Mouse (Mus musculus) cerebellum, adult 9-11 months (tissue): ENCODE data around the gene Gfi1b.
A peak's percentile ranks its signal among the peaks of the same experiment; 100 is the strongest.

Source experiments
- DNase-seq: peaks from one replicate; pipeline ENCODE4 v3.0.0; 2022

Gfi1b gene

GRCm38 (mm10) chr2:28621111-28621510 is 671 bp downstream of the Gfi1b start:
- no peak for DNase-seq

GRCm38 (mm10) chr2:28620522-28620921 is 1.3 kb downstream of the Gfi1b start:
- no peak for DNase-seq

GRCm38 (mm10) chr2:28619369-28619768 is 2.4 kb downstream of the Gfi1b start:
- DNase-seq: no peak

GRCm38 (mm10) chr2:28618777-28619336 is 2.9 kb downstream of the Gfi1b start:
- no peak for DNase-seq

GRCm38 (mm10) chr2:28617498-28618486 is 4.0 kb downstream of the Gfi1b start:
- no peak for DNase-seq

- no peak for DNase-seq
These were observed 4.9 kb downstream of the Gfi1b start for GRCm38 (mm10) chr2:28616874-28617273.

GRCm38 (mm10) chr2:28616358-28616757 is 5.4 kb downstream of the Gfi1b start:
- no peak for DNase-seq

GRCm38 (mm10) chr2:28613599-28613998 is 8.2 kb downstream of the Gfi1b start:
- no peak for DNase-seq

- no peak for DNase-seq
These were observed 9.2 kb downstream of the Gfi1b start for GRCm38 (mm10) chr2:28612436-28613063.

GRCm38 (mm10) chr2:28611407-28611787 is 10.4 kb downstream of the Gfi1b start:
- no peak for DNase-seq

GRCm38 (mm10) chr2:28610716-28611406 is 10.9 kb downstream of the Gfi1b start:
- DNase-seq: peak; percentile 39

- DNase-seq: no peak
These were observed 11.9 kb downstream of the Gfi1b start for GRCm38 (mm10) chr2:28609851-28610250.

GRCm38 (mm10) chr2:28607341-28608165 is 14.2 kb downstream of the Gfi1b start:
- no peak for DNase-seq

GRCm38 (mm10) chr2:28606601-28607340 is 15.0 kb downstream of the Gfi1b start:
- DNase-seq: no peak

- DNase-seq: no peak
These were observed 15.8 kb downstream of the Gfi1b start for GRCm38 (mm10) chr2:28605789-28606541.

- DNase-seq: no peak
These were observed 18.2 kb downstream of the Gfi1b start for GRCm38 (mm10) chr2:28603542-28603941.

- no peak for DNase-seq
These were observed 19.8 kb downstream of the Gfi1b start for GRCm38 (mm10) chr2:28601720-28602590.

- no peak for DNase-seq
These were observed 22.2 kb downstream of the Gfi1b start for GRCm38 (mm10) chr2:28599569-28599900.

- DNase-seq: no peak
These were observed 22.9 kb downstream of the Gfi1b start for GRCm38 (mm10) chr2:28598692-28599568.
